Mouse (Mus musculus) heart, postnatal 0 days (tissue): ENCODE results near the gene Inka1. TPM values are rescaled to one million over a fixed set of nuclear protein-coding genes. Genes with fewer than 3 reads are reported as not detected.

Experiments
- ATAC-seq: fragments of 200-750 bp; cut with Nextera tagmentation; 2 replicates; pipeline ENCODE4 v1.8.0; 2017; ENCODE audit warnings: low read depth, moderate number of reproducible peaks, moderate library complexity; ENCODE audit not compliant: insufficient read depth
- DNase-seq: peaks from one replicate; pipeline ENCODE4 v3.0.0-alpha.2; 2016; ENCODE audit warnings: low spot score
- H3K27ac ChIP-seq: fragments of 300-500 bp; sonication (generic); 2 replicates; pipeline ENCODE4 v1.5.1; 2014; ENCODE audit warnings: low read depth, mild to moderate bottlenecking
- H3K27me3 ChIP-seq: fragments of 300-500 bp; sonication (generic); 2 replicates; pipeline ENCODE4 v1.6.1; 2014; ENCODE audit warnings: low read length, mixed read lengths; ENCODE audit not compliant: control insufficient read depth, insufficient read depth
- H3K36me3 ChIP-seq: fragments of 300-500 bp; sonication (generic); replicated peaks from 2 replicates; pipeline ENCODE4 v1.6.1; 2014; ENCODE audit warnings: low read length, mixed read lengths; ENCODE audit not compliant: control insufficient read depth, insufficient read depth
- H3K4me1 ChIP-seq: fragments of 300-500 bp; sonication (generic); 2 replicates; pipeline ENCODE4 v1.6.1; 2014; ENCODE audit warnings: antibody characterized with exemption; ENCODE audit not compliant: control insufficient read depth, insufficient read depth
- H3K4me2 ChIP-seq: fragments of 300-500 bp; sonication (generic); 2 replicates; pipeline ENCODE4 v1.6.1; 2014; ENCODE audit warnings: low read depth, mild to moderate bottlenecking, low read length, moderate library complexity
- H3K4me3 ChIP-seq: fragments of 300-500 bp; sonication (generic); 2 replicates; pipeline ENCODE4 v1.5.1; 2014; ENCODE audit warnings: low read depth, low read length
- H3K9ac ChIP-seq: fragments of 300-500 bp; sonication (generic); replicated peaks from 2 replicates; pipeline ENCODE4 v1.6.1; 2014; ENCODE audit warnings: low read depth, low read length, mixed read lengths
- H3K9me3 ChIP-seq: fragments of 300-500 bp; sonication (generic); replicated peaks from 2 replicates; pipeline ENCODE4 v1.6.1; 2016; ENCODE audit warnings: low read length; ENCODE audit not compliant: control insufficient read depth
- CTCF ChIP-seq: IDR thresholded peaks from 2 replicates; pipeline ENCODE4 v1.5.1; 2016; ENCODE audit warnings: antibody characterized with exemption, control low read depth, low read depth
- EP300 ChIP-seq: IDR thresholded peaks from 2 replicates; pipeline ENCODE4 v1.6.1; 2016; ENCODE audit warnings: antibody characterized with exemption, low read depth
- WGBS: fragments of 180-500 bp; shearing (Covaris S2); extraction: QIAGEN DNeasy Blood & Tissue Kit; methylation state at CpG from one replicate; pipeline ENCODE4 v1.1.7; 2014; 5-methylcytosine and 5-hydroxymethylcytosine counted together
- polyA plus RNA-seq: library from polyadenylated mRNA; unstranded; fragments of >200 nt; fragmentation: Nextera tagmentation; extraction: Ambion mirVana; gene quantifications from 2 replicates; pipeline ENCODE4 v1.2.1, GENCODE M21; 2015
- total RNA-seq: library from RNA; depleted of rRNA; stranded (reverse); fragments of >200 nt; gene quantifications from 2 replicates; pipeline ENCODE4 v1.2.3, GENCODE M21; 2014; ENCODE audit warnings: low replicate concordance

Gene Inka1
- total and polyA plus RNA-seq, 2 experiments from 2014 or later: 34.3 to 37.0 TPM

GRCm38 (mm10) chr9:107967437-107967836 lies 18.2 kb downstream of the Inka1 start:
- H3K9me3 ChIP-seq: no peaks in the 10 kb centered on the region
- no peaks in the 10 kb centered on the region for H3K27me3 ChIP-seq
- 64% methylated on average over 6 of the region's 6 CpGs for WGBS
- no peak overlapping the region; the same call in 1 of the 2 replicates for H3K27ac ChIP-seq
- no peaks in the 10 kb centered on the region; the same call in 1 of the 2 replicates for H3K4me1 ChIP-seq
- no peak overlapping the region for H3K4me2 ChIP-seq
- no peaks in the 10 kb centered on the region for H3K36me3 ChIP-seq
- no peak overlapping the region for H3K4me3 ChIP-seq
- no peak for DNase-seq
- TF ChIP-seq EP300 (no peak), CTCF (no peak)
- no peak overlapping the region for H3K9ac ChIP-seq
- ATAC-seq: no peak

DNA sequence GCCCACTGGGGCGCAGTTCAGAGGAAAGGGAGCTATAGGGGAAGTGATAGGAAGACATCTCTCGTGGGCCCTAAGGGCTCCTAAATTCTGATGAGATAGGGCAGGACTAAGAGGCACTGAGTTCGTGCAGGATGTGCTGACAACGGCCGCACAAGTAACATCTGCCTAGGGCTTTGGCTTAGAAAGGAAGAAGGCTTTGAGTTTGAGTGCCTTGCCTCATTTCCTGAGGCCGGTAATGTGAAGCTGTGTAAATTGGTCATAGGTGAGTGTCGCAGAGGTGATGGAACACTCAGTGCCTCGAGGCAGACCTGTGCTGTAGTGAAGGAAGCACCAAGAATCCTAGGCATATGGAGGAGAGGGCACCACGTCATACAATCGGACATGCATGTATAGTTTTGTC lies 19.0 kb downstream of the Inka1 start:
- peak overlapping the region; percentile 26; the same call in 1 of the 2 replicates for H3K9ac ChIP-seq
- no peaks in the 10 kb centered on the region for H3K27me3 ChIP-seq
- DNase-seq (no peak), ATAC-seq (no peak)
- no peak overlapping the region for H3K4me3 ChIP-seq
- H3K4me2 ChIP-seq: no peak overlapping the region
- TF ChIP-seq EP300 (peak; percentile 80), CTCF (no peak)
- no peaks in the 10 kb centered on the region for H3K9me3 ChIP-seq
- H3K36me3 ChIP-seq: no peaks in the 10 kb centered on the region
- H3K4me1 ChIP-seq: no peaks in the 10 kb centered on the region; the same call in 1 of the 2 replicates
- H3K27ac ChIP-seq: peak overlapping the region; percentile 55
- 76% methylated on average over 10 of the region's 10 CpGs for WGBS

DNA sequence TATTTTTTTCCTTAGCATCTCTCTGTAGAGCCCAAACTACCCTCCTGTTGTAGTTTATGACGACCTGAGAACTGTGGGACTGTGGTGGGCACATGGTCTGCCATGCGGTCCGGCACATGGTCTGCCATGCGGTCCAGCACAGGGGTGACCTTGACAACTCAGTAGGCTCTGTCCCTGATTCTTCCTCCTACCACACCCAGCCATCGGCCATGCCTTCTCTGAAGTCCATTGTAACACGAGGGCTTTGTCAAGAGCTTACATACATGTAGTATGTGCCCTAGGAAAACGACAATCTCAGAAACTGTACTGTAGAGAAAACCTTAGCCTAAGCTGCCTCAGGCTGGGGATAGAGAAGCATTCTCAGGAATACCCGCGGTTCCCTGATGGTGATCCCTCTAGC lies 21.0 kb downstream of the Inka1 start:
- ATAC-seq (no peak), DNase-seq (no peak)
- H3K36me3 ChIP-seq: no peaks in the 10 kb centered on the region
- no peak overlapping the region for H3K4me3 ChIP-seq
- H3K27me3 ChIP-seq: no peaks in the 10 kb centered on the region
- TF ChIP-seq CTCF: no peak
- TF ChIP-seq EP300: no peak
- WGBS: 83% methylated on average over 9 of the region's 9 CpGs
- no peaks in the 10 kb centered on the region; the same call in 1 of the 2 replicates for H3K4me1 ChIP-seq
- no peak overlapping the region for H3K9ac ChIP-seq
- H3K4me2 ChIP-seq: no peak overlapping the region
- no peaks in the 10 kb centered on the region for H3K9me3 ChIP-seq
- H3K27ac ChIP-seq: 0 out of 2 replicates have a peak overlapping the region, but pooled peaks have one; percentile 28

DNA sequence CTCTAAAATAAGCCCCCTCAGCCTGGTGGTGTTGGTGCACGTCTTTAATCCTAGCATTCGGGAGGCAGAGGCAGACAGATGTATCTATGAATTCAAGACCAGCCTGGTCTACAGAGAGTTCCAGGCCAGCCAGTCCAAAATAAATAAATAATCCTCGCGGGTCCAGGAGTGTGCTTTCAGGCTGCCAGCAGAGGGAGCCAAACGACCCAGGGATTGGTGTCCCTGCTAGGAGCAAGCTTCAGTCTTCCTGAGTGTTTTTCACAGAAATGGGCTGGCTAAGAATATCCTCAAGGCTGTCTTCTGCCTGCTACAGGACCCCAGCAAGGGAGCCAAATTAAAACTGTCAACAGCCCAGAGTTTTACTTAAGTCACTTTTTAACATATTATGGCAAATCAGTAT lies 22.0 kb downstream of the Inka1 start:
- ATAC-seq: peak; percentile 74
- no peak overlapping the region for H3K4me3 ChIP-seq
- H3K27me3 ChIP-seq: no peaks in the 10 kb centered on the region
- TF ChIP-seq EP300 (no peak), CTCF (peak; percentile 98)
- DNase-seq: peak; percentile 82
- H3K4me2 ChIP-seq: no peak overlapping the region
- no peaks in the 10 kb centered on the region; the same call in 1 of the 2 replicates for H3K36me3 ChIP-seq
- no peak overlapping the region for H3K9ac ChIP-seq
- H3K9me3 ChIP-seq: no peaks in the 10 kb centered on the region
- 8% methylated on average over 5 of the region's 5 CpGs for WGBS
- H3K27ac ChIP-seq: 0 out of 2 replicates have a peak overlapping the region, but pooled peaks have one; percentile 28
- no peaks in the 10 kb centered on the region; the same call in 1 of the 2 replicates for H3K4me1 ChIP-seq

DNA sequence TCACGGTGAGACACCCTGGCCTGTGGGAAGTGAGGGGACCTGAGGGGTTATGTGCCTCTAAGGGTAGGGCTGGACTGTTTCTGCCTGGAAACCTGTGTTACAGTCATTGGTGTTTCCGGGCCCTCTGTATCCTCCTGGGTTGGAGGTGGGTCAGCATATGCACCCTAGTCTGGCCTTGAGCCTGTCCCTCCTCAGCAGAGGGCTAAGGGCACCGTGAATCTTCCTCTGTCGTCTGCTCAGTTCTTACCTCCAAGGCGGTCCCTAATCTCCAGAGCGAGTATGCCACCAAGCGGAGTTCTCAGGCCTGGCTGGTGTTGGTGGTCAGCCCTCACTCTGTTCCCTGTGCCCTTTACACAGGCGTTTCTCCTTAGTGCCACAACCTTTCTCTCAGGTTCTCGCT lies 22.8 kb downstream of the Inka1 start:
- H3K4me1 ChIP-seq: no peaks in the 10 kb centered on the region; the same call in 1 of the 2 replicates
- ATAC-seq: no peak
- no peak overlapping the region for H3K27ac ChIP-seq
- no peaks in the 10 kb centered on the region for H3K27me3 ChIP-seq
- WGBS: 93% methylated on average over 9 of the region's 9 CpGs
- no peak for TF ChIP-seq CTCF
- TF ChIP-seq EP300: no peak
- H3K9me3 ChIP-seq: no peaks in the 10 kb centered on the region
- no peak for DNase-seq
- no peak overlapping the region for H3K4me2 ChIP-seq
- H3K4me3 ChIP-seq: no peak overlapping the region
- H3K36me3 ChIP-seq: no peaks in the 10 kb centered on the region; the same call in 1 of the 2 replicates
- no peak overlapping the region for H3K9ac ChIP-seq

DNA sequence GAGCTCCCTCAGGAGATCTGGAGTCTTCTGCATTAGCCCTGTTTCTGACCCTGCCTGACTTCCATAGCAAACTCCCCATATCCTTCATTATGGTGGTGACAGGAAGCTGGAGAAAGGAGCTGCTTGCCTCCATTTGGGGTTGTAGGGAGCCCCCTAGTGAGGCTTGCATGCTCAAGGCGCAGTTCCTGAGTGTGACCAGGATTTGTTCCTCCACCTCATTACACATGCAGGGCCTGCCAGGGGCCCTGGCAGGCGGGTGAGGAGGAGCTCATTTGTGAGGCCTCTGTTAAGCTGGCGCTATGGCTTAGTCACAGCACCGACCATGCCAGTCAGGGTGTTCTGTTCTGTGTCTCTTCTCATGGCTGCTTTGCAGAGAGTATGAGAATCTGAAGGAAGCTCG lies 23.8 kb downstream of the Inka1 start:
- H3K9me3 ChIP-seq: no peaks in the 10 kb centered on the region
- no peak overlapping the region for H3K4me2 ChIP-seq
- H3K4me1 ChIP-seq: no peaks in the 10 kb centered on the region; the same call in 1 of the 2 replicates
- WGBS: 53% methylated on average over 5 of the region's 5 CpGs
- H3K27me3 ChIP-seq: no peaks in the 10 kb centered on the region
- no peak overlapping the region for H3K4me3 ChIP-seq
- peak; percentile 27; the same call in 1 of the 2 replicates for ATAC-seq
- TF ChIP-seq CTCF: peak; percentile 48
- TF ChIP-seq EP300: no peak
- H3K9ac ChIP-seq: no peak overlapping the region
- DNase-seq: no peak
- no peak overlapping the region for H3K27ac ChIP-seq
- H3K36me3 ChIP-seq: peaks cover 8% of the 10 kb centered on the region
